Mouse (Mus musculus) CD4-positive helper T cell, adult 2 months (primary cell): ENCODE data around the gene Krtap9-5.

Experiments
- DNase-seq: peaks from one replicate; pipeline ENCODE4 v3.0.0-alpha.2; 2012; ENCODE audit warnings: low read depth, missing footprints, low spot score

Krtap9-5 gene

GRCm38 (mm10) chr11:99948175-99948574 is at the start of gene Krtap9-5:
Krtap9-5 (plus strand) TSS chr11:99948475.
- DNase-seq = no peak

GRCm38 (mm10) chr11:99907620-99908019 is 40.7 kb upstream of the Krtap9-5 start, which contains the start of gene Krtap31-1:
Krtap31-1 (plus strand) TSS chr11:99907920.
- DNase-seq = no peak

DNA sequence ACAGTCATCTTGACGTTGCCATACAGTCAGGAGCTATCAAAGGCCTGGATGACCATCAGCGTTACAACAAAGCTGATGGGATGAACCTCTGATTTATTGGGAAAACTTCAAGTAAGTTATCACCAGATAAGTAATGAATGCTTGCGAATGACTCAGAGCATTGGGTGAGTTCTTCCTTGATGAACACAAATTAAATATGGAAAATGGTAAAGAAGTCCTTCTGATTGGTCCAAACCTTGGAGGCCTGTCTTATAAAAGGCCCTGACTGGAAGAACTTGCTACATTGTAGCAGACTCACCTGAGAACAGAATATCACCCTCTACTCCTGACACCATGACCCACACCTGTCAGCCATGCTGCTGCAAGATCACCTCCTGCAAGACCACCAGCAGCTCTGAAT is 33.8 kb upstream of the Krtap9-5 start, which contains the start of gene Gm11565:
TSS of gene Gm11565 (plus strand) at position 301 of the 400 bp plus-strand sequence.
- DNase-seq = no peak

GRCm38 (mm10) chr11:99935991-99936390 is 12.3 kb upstream of the Krtap9-5 start, which contains the start of gene Krtap31-2:
Krtap31-2 (plus strand) TSS chr11:99936291.
- no peak for DNase-seq

DNA sequence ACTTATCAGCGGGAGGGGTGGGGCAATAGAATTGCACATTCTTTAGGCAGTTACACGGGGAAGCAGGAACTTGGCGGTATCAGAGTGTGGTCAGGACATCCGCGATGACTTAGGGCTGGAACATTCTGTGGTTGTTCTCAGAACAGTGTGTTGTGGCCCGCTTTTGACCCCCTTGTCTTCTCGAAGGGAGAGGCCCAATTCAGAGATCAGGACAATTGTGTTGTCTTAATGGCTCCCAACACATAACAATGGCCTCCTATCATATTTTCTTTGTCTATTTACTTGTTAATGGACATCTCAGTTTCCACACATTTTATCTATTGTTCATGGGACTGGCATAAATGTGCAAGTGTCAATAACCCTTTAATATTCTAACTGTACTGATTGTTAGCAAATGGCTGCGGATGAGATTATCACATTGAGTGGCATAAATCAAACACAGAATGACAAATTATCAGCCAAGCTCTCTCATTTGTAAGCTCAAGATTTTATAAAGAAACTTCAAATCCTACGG is 10.5 kb upstream of the Krtap9-5 start:
- no peak for DNase-seq

GRCm38 (mm10) chr11:99964213-99964612 is 15.9 kb downstream of the Krtap9-5 start:
- no peak for DNase-seq

GRCm38 (mm10) chr11:99965961-99966360 is 17.7 kb downstream of the Krtap9-5 start:
- no peak for DNase-seq

DNA sequence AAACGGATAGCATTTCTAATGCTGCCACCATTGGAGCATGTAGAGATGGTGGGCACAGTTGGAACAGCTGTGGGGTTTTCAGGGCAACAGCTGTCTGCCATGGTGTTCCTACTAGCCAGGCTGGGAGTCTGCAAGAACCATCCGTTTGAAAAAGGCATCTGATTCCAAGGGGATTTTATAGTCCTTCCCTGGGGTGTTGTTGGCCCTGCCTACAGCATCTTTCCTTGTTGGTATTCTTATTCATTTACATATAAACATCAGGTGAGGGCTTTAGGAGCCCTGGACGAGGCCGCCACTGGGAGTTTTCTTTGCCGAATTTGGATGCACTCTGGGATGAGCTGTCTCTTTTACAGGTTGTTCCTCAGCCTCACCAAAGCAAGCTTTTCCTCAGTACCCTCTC is 30.7 kb downstream of the Krtap9-5 start, which contains the start of gene Krtap29-1:
TSS of gene Krtap29-1 (minus strand) at position 101 of the 400 bp plus-strand sequence.
- DNase-seq = no peak

GRCm38 (mm10) chr11:99982731-99983130 is 34.5 kb downstream of the Krtap9-5 start:
- no peak for DNase-seq

DNA sequence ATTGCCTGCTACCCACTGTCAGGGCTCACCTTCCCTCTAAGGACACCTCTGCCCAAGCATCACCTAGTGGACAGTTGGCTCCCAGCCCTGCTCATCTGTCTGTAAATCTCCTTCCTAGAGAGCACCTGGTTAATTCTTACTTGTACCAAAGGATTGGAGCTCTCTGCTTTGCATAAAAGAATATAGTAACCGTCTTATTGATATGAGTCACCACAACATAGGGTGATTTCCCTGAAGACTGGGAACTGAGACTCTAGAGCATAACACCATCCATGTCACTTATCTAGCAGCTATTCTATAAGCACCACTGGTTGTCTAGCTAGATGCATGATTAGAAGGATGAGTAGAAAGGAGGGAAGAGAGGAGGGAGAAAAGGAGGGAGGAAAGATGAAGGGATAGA is 35.2 kb downstream of the Krtap9-5 start:
- DNase-seq = no peak

DNA sequence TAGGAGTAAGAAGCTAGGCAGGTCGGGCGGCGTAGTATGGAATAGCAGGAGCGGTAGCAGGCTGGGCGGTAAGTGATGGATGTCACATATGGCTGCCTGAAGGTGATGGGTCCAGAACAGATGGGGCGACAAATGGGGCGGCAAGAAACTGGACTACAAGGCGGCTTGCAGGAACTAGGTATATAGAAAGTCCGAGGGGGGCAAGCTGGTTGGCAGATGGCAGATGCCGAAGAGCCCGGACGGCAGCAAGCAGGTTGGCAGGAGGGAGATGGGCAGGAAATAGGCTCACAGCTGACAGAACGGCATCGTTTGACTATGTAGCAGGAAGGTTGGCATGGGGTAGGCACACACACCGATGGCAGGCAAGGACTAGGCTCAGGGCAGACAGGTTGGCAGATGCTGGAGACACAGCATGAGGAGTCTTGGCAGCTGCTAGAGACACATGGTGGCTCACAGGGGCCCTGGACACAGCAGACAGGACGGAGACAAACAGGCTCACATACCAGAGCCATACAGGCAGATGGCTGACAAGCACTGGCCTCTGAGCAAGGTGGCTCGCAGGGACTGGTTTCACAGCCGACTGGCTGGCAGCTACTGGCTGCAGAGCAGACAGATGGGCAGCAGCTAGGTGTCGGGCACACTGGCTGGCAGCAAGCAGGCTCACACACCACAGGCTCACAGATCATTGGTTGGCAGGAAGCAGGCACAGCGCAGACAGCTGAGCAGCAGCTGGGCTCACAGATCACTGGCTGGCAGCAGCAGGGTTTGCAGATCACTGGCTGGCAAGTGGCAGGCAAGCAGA is 37.2 kb downstream of the Krtap9-5 start:
- DNase-seq = no peak

DNA sequence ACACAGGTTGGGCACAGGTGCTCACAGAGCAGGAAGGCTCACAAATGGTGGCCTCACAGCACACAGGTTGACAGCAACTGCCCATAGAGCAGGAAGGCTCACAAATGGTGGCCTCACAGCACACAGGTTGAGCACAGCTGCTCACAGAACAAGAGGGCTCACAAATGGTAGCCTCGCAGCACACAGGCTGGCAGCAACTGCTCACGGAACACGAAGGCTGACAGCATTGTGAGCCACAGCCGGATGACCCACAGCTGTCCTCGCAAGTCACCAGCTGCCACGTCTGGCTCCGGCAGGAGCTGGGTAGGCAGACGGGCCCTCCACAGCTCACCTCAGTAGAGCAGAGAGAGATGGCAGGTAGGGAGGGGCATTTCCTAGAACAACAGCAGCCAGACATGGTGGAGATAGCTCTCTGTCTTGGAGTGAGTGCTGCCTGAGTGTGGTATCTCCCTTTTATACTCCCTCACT is 37.9 kb downstream of the Krtap9-5 start, which contains the start of gene Krtap16-1:
TSS of gene Krtap16-1 (minus strand) at position 418 of the 468 bp plus-strand sequence.
- DNase-seq = no peak

GRCm38 (mm10) chr11:99988530-99988929 is 40.3 kb downstream of the Krtap9-5 start:
- no peak for DNase-seq

- DNase-seq = no peak
Measured at GRCm38 (mm10) chr11:99989881-99990405, 41.7 kb downstream of the Krtap9-5 start.

DNA sequence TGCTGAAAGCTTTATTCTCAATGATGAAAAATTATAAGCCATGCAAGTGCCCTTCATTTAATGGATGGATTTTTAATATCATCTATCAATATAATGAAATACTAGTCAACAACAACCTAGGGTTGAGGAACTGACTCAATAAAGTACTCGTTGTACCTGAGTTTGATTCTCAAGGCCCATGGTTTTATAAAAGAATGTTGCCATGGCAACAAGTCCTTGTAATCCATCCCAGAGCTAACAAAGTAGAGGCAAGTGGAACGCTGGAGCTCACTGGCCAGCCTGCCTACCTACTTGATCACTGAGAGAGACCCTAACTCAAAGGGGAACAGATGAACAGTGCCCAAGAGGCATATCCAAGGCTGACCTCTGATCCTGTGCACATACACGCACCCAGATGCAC is 42.3 kb downstream of the Krtap9-5 start:
- DNase-seq = no peak

- DNase-seq = no peak
Measured at GRCm38 (mm10) chr11:99993620-99994383, 45.5 kb downstream of the Krtap9-5 start, which contains the start of gene Krtap17-1. Krtap17-1 (minus strand) TSS chr11:99993994.

DNA sequence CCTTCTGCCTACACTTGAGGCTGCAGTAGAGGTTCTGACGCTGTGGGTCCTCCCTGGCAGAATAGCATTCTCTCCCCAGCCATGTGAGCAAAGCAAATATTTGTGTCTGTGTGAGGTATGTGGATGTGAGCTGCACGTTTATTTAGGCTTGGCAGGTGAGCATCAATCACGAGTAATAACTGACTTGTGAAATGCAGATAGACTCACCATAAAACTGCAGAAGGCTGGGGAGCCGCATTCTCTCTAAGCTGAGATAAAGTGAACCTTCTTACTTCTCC is 46.0 kb downstream of the Krtap9-5 start:
- DNase-seq = no peak

DNA sequence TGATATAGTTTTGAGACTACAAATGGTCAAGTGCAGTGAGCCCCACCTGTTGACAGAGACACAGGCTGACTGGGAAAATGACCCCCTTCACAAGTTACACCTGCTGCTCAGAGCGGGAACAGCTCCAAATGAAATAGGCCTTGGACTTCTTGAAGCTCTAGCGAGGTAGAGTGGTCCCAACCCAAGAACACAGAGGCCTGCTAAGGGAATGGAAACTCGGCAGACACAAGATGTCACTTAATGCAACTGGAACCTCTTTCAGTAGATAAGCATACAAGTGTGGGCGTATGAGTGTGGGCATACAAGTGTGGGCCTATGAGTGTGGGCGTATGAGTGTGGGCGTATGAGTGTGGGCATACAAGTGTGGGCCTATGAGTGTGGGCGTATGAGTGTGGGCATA is 50.8 kb downstream of the Krtap9-5 start:
- DNase-seq = no peak
